Mouse (Mus musculus) liver, postnatal 0 days (tissue): Measurements from ENCODE around the gene Ppip5k2.
A peak's percentile ranks its signal among the peaks of the same experiment; 100 is the strongest.

Source experiments
- CTCF ChIP-seq: sonication (generic); IDR thresholded peaks from 2 replicates; pipeline ENCODE4 v1.5.1; 2016; ENCODE audit warnings: antibody characterized with exemption, low read depth
- EP300 ChIP-seq: IDR thresholded peaks from 2 replicates; pipeline ENCODE4 v1.6.1; 2016; ENCODE audit warnings: antibody characterized with exemption, low read depth, mild to moderate bottlenecking

GRCm38 (mm10) chr1:97672849-97673248 lies 97.4 kb downstream of the Ppip5k2 start:
- TF ChIP-seq CTCF (no peak), EP300 (peak; percentile 30; the same call in 1 of the 2 replicates)
